Mouse (Mus musculus) embryo, embryonic 11.5 days (tissue): Measurements from ENCODE around the gene Ccdc69.
"Not testable (repeated sequence)": the region's sequence is repeated elsewhere in the genome, so short reads cannot be mapped to it uniquely, and the experiment has no call there.

Source experiments
- DNase-seq: peaks from one replicate; pipeline ENCODE4 v3.0.0-alpha.2; 2012; ENCODE audit warnings: low read depth, low spot score

The Ccdc69 gene

DNA sequence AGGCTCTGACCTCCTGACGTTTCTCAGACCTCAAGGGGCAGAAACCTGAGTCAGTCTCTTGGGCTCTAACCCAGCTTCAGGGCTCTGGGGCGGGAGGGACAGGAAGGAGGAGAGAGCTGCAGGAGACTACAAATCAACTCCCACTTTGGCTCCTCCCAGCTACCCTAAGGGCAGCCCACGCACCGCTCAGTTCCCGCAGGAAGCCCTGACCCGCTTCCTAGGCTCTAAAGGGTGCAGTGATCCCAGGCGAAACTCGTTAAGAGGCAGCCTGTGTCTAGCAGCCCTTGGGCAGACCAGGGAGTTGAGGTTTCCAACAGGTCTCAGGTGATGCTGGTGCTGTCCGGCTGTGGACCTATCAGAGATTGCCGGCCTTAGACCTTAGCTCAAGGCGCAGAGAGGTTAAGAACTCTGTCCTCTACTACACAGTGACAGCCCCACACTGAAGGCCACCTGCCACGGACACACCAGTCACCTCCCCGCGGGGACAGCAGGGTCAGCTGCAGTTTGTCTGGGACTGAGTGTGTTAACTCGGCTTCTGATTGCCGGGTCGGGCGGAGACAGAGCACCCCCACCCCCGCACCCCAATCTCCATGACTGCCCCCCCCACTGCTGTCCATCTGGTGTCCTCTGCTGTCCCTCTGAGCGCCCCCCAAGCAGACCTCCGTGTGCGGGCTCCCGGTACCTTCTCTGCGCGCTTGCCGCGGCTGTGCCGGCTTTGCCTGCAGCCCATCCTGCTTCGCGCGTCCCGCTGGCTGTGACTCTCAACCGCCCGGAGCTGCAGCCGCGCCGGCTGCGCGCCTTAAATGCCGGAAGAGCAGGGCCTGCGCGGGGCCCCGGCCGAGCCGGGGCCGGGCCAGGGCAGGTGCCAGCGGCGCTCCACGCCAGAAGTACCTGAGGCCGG lies at the start of gene Ccdc69:
Gene Ccdc69 (minus strand): TSS at position 801 of the 901 bp plus-strand sequence.
- no peak for DNase-seq

DNA sequence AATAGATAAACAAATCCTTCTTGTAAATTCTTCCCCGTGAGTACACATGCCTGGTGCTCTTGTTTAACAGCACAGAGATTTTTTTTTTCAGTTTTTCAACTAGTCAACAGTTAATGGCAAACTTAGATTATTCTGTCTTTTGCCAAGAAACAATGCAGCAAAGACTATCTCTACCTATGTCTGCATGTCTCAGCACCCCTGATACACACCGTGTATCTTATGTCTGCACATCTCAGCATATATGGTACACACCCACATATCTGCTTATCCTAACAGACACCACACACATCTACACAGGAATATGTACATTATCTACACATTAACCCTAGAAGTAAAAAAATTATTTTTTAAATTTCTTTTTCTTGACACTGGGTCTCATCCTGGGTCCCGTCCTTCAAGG lies 48.7 kb upstream of the Ccdc69 start:
- no peak for DNase-seq

DNA sequence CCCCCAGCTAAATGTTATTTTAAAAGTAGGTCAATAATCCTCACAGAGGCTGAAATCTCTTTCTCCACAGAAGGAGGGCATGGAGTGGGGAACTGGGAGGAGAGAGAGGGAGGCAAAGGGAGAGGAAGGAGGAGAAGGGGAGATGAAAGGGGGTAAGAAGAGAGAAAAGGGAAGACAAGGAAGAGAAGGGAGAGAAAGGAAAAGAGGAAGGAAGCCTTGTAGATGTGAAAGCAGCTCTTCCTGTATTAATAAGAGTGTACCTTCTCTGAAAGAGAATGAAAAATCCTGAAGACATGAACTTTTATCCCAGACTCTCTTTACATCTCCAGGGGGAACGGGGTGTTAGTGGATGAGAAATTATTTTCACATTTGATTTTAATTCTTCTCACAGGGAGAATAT lies 43.5 kb upstream of the Ccdc69 start:
- no peak for DNase-seq

DNA sequence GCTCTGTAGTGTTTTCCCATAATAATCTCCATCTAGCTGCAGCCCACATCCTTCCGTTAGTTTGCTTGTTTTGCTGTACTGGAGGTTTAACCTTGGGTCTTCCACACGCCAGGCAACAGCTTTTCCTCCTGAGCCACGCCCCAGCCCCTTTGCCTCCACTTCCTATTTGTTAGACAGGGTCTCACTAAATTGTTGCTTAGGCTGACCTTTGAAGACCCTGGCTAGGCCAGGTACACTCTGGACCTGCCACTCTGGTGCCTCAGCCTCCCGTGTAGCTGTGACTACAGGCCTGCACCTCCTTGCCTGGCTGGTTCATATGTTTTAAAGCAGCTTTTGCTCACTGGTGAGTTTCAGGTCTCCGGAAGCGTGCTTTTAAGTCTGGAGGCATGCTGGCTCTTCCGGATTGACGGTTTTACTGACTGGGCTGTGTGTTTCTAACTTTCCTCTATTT lies 42.9 kb upstream of the Ccdc69 start:
- no peak for DNase-seq

DNA sequence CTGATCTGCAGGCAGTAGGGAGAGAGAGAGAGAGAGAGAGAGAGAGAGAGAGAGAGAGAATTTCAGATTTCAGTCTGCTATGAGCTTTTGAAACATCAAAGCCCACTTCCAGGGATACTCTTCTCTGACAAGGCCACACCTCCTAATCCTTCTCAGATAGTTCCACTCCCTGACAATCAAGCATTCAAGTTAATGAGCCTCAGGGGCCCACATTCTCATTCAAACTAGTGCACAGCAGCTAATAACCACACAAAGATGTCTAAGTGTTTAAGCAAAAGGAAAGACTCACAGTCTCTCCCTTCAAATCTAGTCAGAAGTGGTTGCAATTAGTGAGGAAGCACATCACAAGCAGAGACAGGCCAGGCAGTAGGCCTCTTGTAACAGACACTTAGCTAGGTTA lies 42.3 kb upstream of the Ccdc69 start:
- DNase-seq = no peak

DNA sequence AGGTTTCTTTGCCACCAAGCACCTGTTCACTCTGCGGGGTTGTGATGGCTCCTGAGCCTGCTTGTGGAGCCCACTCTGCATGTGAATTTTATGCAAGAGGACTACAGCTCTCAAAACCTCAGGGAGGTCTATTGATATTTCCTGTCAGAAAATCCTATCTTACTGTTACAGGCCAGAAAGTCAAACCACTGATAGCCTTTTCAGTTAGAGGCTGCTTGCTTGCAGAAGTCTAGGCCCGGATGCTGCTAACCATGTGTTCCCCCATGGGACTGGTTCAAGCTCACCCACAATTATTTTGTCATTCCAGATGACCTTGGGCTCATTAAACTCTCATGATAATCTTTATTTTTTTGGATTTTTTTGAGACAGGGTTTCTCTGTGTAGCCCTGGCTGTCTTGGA lies 39.1 kb upstream of the Ccdc69 start:
- DNase-seq = no peak

DNA sequence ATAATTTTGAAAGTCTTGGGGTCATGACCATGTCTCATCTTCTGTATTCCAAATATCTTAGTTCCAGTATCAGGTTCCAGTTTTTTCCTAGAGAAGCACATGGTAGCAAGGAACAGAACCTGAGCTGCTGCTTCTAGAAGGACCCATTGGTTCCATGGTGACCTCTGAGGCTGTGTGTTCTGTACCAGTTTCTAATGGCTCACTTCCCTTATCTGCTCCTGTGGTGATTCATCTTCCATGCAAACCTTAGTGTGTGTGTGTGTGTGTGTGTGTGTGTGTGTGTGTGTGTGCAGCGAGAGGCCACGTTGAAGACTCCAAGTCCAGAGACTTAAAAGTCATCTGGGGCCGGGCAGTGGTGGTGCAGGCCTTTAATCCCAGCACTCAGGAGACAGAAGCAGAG lies 38.1 kb upstream of the Ccdc69 start:
- no peak for DNase-seq

DNA sequence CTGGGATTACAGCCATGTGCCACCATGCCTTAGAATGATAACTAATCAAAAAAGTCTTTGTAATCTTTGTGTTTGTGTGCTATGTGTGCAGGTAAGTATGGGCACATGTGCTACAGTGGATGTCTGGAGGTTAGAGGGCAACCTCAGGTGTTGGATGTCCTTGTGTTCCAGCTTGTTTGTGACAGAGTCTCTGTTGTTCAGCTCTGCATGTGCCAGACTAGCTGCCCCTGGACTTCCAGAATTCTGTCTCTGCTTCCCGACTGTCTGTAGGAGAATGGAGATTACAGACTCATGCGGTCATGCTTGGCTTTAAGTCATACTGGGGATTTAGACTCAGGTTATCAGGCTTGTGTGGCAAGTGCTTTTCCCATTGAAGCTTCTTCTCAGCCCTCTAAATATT lies 36.4 kb upstream of the Ccdc69 start:
- DNase-seq = no peak

DNA sequence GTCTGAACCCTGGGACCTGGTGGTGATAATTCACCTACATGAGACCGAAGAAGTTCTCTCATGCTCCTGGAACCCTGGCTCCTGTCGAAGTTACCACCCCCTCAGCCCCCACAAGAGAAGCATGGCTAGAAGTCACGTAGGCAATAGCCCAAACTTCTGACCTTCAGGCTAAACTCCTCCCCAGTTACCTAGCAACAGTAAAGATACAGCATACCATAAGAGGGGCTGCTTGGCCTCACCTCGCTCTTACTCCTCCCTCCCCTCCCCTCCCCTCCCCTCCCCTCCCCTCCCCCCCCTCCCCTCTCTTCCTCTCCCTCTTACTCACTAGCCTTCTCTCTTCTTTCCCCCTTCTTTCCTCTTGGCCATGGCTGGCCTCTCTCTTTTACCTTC lies 35.9 kb upstream of the Ccdc69 start:
- not testable (repeated sequence) for DNase-seq

DNA sequence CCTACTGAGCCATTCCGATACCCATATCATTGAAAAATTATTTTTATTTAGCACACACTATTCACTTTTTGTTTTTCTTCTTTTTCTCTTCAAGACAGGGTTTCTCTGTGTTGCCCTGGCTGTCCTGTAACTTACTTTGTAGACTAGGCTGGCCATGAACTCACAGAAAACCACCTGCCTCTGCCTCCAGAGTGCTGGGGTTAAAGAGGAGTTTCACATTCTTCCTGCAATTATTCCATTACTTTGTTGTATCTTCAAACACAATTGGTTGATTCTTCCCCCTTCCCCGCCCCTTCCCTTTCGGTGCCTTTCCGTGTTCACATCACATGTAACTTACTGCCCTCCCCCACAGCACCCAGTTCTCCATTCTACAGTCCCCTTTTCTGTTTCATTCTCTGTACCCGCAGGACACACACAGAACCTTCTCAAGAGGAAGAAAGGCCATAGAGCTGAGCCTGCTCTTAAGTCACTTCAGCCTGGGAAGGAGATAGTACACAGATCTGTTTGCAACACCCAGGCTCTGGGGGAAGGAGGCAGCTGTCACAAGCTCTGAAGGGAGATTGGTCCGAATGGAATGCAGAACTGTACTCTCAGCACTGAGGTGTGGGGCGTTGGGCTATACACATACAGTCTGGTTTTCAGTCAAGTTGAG lies 35.4 kb upstream of the Ccdc69 start:
- DNase-seq = no peak

DNA sequence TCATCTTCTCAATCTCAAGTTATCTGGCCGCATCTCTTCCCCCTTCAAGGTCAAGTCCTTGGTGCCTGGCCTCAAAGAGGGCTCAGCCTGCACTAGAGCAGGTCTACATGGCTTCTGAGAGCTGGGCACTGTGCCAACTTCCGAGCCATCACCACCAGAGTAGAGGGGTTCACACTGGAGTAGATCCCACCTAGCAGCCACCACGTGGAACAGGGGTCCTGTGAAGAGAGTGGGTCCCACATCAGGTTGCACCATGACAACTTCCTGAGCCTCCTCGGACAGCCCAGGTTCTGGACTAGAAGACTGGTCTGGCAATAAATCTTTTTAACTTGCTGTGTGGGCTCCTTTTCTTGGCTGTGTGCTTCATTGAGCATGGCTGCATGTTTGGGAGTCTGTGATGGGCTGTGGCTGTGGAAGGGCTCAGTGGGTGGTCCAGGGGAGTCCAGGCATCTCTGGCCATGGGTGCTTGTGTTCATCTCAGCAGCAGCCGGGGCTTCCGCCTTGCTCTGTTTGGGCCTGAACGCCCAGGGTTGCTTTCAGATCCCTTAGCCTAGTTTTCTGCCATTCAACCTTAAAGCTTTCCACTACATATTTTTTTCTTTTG lies 32.7 kb upstream of the Ccdc69 start:
- DNase-seq = no peak

DNA sequence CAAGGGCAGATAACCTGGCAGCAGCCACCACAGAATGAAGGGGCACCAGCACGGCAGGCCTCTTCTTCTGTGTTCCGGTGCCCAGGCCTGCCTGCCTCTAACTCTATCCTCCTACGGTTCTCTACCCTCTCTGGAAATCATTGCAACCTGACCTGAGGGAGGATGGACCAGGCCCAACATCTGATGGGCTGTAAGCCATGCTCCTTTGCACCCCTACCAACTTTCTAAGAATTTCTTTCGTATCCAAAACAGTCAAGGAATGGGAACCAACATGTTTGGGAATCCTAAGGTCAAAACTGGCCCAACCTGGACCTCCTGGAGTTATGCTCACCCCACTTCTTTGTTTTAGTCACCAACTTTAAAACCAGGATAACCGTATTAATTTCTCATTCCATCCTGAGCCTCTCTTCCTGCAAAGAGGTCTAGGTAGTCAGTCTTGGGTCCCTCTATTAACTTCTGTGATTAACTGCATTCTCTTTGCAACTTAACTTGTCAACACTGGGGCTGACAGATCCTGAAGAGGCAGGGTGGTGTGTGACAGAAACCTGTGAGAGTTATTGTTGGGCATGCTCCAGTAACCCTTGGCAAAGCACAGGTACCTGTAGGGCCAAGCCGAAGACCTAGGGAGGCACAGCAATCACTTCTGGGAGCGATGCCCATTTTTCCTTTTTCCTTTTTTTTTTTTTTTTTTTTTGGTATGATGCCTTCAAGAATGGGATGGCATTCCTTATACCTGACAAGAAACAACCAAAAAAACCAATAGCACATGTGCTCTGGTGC lies 31.8 kb upstream of the Ccdc69 start:
- no peak for DNase-seq

DNA sequence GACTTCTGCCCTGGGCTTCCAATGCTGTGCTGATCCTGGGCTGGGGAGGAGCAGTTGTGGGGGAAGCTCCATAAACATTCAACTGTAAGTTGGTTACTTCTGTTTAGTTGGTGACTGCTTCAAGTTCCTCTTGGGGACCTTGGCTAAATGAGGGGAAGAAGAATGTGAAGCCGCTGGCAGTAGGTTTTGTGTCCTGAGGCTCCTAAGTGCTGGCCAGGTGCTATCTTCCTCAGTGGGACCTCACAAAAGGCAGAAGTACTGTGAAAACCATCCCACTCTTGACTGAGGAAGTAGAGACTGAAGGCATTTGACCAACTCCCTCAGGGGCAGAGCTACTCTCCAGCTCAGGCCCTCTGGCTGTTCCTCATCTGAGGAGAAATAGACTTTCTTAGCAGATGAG lies 28.7 kb upstream of the Ccdc69 start:
- no peak for DNase-seq

DNA sequence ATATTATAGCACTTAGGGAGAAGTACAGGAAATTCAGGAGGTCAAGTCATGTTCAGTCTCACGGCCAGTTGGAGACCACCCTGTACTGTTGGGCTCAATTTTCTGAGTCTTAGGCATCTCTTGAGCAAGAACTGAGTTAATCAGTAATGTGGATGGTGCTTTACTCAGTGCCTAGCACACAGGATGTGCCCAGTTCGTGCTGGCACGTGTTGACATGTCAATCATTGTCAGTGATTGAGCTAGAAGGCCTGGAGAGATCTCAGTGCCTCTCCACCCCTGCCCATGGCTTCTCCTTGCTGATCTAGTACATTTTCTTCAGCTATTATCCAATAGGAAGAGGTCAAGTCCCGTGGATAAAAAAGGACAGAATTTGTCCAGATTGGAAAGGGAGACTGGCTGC lies 27.5 kb upstream of the Ccdc69 start:
- DNase-seq = no peak

DNA sequence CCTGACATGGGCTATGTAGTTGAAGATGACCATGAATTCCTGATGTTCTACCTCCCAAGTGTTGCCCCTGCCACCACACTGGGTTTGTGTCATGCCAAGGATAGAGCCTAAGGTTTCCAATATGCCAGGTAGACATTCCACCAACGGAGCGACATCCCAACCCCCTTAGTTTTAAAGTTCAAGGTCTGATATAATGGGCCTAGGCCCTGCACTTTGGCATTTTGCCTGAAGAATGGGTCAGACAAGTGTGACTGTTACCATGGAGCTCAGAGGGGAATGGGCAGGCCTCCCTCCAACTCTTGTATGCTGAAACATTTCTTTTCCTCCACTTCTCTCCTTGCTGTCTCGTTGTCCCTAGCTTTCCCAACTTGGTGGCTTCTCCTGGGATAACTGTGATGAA lies 25.3 kb upstream of the Ccdc69 start:
- no peak for DNase-seq

DNA sequence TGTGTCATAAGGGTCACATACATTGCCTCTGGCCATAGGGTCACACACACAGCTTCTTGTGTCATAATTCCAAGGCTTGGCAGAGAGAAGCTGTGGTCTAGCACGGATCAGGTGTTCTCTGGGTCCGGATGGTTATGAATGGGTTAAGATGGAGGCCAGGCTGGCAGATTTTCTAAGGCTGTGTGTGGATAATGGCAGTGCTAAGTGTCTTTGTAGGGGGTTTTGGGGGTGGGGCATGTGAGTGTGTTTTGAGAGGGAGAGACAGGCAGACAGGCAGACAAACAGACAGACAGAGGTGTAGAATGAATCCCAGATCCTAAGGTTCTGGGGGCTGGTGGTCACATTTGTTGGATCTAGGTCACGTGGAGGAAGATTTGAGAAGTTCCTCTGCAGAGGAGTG lies 24.1 kb upstream of the Ccdc69 start:
- no peak for DNase-seq

DNA sequence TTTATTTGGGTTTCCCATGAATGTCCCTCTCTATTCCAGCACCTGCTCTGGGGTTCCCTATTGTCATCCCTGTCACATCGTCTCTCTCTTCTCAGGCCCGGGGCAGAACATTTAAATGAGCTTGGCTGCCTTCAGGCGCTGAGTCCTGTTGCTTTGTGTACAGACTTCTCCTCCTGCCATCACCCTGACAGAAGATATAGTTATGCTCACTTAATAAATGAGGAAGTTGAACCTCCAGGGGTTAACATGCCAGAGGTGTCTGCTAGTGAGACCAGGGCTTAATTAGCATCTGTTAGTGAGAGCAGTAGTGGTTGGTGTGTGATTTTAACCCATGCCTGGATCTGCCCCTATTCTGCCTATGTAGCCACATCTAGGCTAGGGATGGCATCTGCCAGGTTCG lies 21.9 kb upstream of the Ccdc69 start:
- no peak for DNase-seq

DNA sequence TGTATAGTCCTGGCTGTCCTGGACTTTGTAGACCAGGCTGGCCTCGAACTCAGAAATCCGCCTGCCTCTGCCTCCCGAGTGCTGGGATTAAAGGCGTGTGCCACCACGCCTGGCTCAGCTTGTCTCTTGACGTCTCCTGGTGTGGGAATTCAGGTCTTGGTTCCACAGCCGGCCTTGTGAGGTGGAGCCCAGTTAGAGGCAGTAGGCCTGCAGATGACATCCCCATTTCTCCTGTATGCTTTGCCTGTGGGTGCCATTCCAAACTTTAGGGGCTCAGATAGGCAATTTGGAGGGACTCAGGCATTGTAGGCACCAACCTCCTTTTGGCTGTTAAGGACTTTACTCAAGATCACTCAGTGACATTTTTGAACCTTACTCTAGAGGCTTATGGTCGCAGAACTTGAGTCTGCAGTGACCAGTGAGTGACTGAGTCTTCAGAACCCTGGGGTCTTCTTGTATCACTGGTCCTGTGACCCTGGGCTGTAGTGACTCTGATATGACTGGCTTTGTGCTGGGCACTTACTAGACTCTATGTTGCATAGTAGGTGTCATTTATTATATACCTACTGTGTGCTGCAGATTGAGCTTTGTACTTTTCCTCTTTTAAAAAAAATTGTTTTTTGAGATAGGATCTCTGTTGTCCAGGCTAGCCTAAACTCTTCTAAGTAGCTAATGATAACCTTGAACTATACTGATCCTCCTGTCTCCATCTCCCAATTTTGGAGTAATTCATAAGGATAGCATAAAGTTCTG lies 21.3 kb upstream of the Ccdc69 start:
- DNase-seq = no peak

DNA sequence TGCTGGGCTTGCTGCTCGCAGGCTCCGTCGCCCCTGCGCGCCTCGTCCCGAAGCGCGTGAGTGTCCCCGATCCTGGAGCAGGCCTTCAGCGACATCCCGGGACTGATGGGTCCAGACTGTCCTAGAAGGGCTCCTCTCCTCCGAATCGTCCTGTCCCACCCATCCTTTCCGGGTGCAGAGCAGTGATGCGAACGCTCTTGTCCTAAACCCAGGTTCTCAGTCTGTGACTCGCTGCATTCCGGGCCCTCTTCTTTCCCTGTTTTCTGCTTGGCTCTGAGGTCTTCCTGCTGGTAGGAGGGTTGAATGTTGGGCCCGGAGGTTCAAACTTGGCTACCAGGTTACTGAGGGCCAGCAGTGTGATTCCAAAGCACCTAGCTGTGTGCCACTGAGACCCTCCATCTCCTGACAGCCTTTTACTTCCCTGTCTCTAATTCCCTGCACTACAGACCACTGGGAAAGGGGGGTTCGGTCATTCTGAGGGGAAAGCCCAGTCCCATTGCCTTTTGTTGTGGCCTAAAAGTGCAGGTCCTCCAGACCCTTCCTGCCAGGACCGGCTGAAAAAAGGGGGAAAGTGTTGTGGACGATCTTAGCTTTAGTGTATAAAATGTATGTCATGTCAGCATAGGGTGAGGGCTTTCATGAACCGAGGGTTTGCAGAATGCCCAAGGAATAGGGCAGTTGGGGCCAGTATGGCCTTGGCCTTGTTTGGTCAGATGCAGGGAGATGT lies 20.4 kb upstream of the Ccdc69 start:
- DNase-seq = no peak

DNA sequence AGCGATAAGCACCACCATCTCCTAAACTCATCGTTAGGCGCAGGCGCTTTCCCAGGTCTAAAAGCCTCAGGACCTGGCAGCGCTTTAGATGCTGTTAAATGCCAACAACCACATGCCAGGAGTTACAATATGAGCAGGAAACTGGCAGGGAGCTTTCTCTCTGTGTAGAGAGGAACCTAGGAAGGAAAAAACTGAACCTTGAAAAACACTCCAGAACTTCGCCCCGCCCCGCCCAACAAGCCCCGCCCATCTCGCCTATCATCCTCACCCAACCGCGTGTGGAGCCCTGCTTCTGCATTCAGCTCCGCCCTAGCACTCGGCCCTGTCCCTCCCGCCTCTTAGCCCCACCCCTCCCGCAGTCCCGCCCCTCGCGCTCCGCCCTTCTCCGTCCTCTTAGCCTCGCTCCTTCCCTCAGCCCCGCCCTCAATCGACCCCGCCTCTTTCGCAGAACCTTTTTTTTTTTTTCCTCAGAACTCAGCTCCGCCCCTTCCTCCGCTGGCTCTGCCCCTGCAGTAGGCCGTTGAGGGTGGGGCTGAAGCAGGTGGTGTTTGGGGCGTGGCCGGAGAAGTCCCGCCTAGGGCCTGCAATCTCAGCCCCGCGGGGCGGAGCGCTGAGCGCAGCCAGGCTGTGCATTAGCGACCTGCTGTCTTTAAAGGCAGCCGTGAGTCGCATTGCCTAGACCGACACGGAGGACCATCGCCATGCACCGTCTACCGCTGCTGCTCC lies 19.7 kb upstream of the Ccdc69 start, which contains the start of gene Gm2a:
Gene Gm2a (plus strand): TSS at position 653 of the 726 bp plus-strand sequence.
- peak; percentile 94 for DNase-seq
